Mouse (Mus musculus): ENCODE measurements around the gene Trim3. TPM values are rescaled to one million over a fixed set of nuclear protein-coding genes. Genes with fewer than 3 reads are reported as not detected.

The Trim3 gene
- 10 to 100 TPM; 22.8 to 24.3 TPM for total RNA-seq (2021)

DNA sequence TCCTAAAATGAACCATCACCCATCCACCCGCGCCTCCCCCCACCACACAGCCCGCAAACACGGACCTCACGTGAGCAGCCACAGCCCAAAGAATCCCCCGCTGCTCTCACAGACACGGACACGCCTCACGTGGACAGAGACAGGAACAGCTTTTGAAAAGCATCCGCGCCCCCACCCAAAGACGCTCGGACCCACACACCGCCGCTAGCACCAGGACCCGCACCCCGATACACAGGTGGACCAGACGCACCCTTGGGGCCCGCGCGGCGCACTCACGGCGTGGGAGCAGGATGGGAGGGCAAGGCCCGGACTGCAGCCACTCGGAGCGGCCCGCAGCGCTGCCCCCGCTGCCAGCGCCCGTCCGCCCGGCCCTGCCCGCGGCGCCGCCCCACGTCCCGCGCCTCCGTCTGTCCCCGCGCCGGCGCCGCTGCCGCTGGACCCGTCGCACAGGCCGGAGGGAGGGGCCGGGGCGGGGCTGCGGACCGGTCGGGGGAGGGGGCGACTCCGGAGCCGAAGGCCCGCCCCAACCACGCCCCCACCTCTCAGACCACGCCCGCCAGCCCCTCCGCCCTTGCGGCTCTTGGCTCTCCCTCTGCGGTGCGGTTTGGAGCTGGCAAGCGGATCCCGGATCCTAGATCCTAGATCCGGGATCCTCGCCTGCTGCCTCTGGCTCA, at the start of gene Trim3:
Gene Trim3 (minus strand): TSS at position 445 of the 674 bp plus-strand sequence.
- intact Hi-C loops (cut with DNase I) = loop anchor here (5.0 kb wide), 1 partner anchor 236 kb away; no protein-coding TSS in a partner anchor
- peak; percentile 82 for DNase-seq (ENCODE audit: low spot score)

- intact Hi-C loops (cut with DNase I) = loop anchor here (2.0 to 10.0 kb wide), 2 partner anchors 46 to 102 kb away; partner anchors contain the start of gene Hpx
- peak; percentile 71 for DNase-seq (ENCODE audit: low spot score)
Measured at GRCm38 (mm10) chr7:105650639-105651435, 17.5 kb upstream of the Trim3 start, which contains the start of gene Dnhd1. TSS of gene Dnhd1 (plus strand) at chr7:105650827.

GRCm38 (mm10) chr7:105641936-105642335, 8.6 kb upstream of the Trim3 start:
- DNase-seq (ENCODE audit: low spot score) = no peak
- intact Hi-C loops (cut with DNase I) = loop anchor here (5.0 kb wide), 2 partner anchors 95 to 170 kb away; partner anchors contain the start of genes Ilk, Mrpl17 and Rrp8

GRCm38 (mm10) chr7:105640894-105641255, 7.5 kb upstream of the Trim3 start:
- intact Hi-C loops (cut with DNase I) = loop anchor here (5.0 kb wide), 2 partner anchors 96 to 171 kb away; partner anchors contain the start of genes Ilk, Mrpl17 and Rrp8
- DNase-seq (ENCODE audit: low spot score) = no peak

- intact Hi-C loops (cut with DNase I) = loop anchor here (5.0 kb wide), 2 partner anchors 97 to 172 kb away; partner anchors contain the start of genes Ilk, Mrpl17 and Rrp8
- DNase-seq (ENCODE audit: low spot score) = peak; percentile 95
Measured at GRCm38 (mm10) chr7:105640233-105640893, 7.0 kb upstream of the Trim3 start, which contains the start of the genes Arfip2 and Gm45799. TSS of gene Arfip2 (minus strand) at chr7:105640416. TSS of gene Gm45799 (plus strand) at chr7:105640552.

DNA sequence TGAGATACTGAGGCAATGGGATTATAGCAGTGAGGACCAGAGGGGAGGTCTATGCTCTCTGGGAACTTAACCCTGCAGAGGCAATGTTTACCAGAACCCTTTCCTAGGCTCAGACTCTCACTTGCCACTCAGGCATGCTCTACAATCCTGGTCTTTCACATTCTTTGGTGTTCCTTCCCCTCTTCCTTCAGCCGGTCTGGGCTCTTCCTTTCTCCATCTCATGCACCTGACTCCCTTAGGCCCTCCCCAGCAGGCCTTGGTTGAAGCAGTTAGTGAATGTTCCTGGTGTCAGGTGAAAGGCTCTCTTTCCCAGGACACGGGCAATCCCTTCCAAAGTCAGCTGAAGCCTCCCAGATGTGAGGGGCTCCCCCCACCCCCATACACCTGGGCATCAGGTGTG, 6.4 kb upstream of the Trim3 start, which contains the start of gene Timm10b:
Gene Timm10b (plus strand): TSS at position 301 of the 400 bp plus-strand sequence.
- intact Hi-C loops (cut with DNase I) = loop anchor here (5.0 kb wide), 3 partner anchors 87 to 173 kb away; partner anchors contain the start of genes Ilk, Mrpl17, Rrp8 and Smpd1

GRCm38 (mm10) chr7:105639304-105639703, 5.9 kb upstream of the Trim3 start:
- no peak for DNase-seq (ENCODE audit: low spot score)
- intact Hi-C loops (cut with DNase I) = loop anchor here (5.0 kb wide), 1 partner anchor 87 kb away; the partner anchor contains the start of gene Smpd1

More for the DNA sequence above, 6.4 kb upstream of the Trim3 start, which contains the start of gene Timm10b:
- DNase-seq (ENCODE audit: low spot score) = no peak

- intact Hi-C loops (cut with DNase I) = loop anchor here (5.0 kb wide), 1 partner anchor 86 kb away; the partner anchor contains the start of gene Smpd1
- DNase-seq (ENCODE audit: low spot score) = no peak
Measured at GRCm38 (mm10) chr7:105638776-105639175, 5.4 kb upstream of the Trim3 start.

- intact Hi-C loops (cut with DNase I) = loop anchor here (5.0 kb wide), 1 partner anchor 83 kb away; the partner anchor contains the start of gene Smpd1
- DNase-seq (ENCODE audit: low spot score) = peak; percentile 38
Measured at GRCm38 (mm10) chr7:105635726-105636125, 2.4 kb upstream of the Trim3 start.

DNA sequence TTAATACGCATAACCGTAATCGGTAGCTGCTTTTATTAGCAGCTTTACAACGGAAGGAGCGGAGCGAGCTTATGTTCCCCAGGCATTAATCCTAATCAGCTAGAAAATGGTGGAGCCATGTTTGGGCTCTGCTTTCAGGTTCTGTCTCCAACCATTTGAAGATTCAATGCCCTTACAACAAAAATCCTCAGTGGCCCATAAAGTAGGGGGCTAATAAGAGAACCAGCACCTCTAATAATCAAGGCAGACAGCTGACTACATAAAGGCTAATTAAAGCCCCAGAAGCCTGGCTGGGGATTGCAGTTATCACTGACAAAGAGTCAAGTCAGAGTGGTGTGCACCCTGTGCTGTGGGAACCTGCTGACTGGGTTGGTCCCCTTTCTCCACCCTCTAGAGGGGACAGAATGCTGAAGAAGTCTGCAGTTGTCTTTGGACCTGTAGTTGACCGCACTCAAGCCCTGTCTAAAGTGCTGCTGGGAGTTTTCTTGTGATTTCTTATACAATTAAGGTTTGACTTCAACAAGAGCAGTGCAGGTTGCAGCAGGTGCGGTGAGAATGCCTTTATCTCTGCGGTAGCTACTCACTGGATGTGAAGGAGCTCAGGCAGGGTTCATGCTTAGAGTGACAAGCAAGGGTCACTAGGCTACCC, 1.0 kb upstream of the Trim3 start:
- intact Hi-C loops (cut with DNase I) = loop anchor here (5.0 kb wide), 1 partner anchor 237 kb away; no protein-coding TSS in a partner anchor
- no peak for DNase-seq (ENCODE audit: low spot score)

DNA sequence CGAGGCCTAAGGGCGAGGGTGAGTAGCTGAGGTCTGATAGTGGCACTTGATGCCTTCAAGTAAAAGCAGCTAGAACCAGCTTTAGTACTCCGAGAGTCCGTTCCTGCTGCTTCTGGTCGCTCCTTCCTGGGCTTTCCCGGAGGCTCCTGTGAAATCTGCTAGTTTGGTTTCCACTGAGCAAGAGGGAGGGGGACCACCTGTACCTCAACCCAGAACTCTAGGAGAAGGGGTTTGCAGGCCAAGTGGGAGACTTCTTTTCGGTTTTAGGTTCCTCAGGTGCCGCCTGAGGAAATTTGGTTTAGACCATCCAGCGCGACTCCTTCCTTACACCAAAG, 397 bp upstream of the Trim3 start:
- intact Hi-C loops (cut with DNase I) = loop anchor here (5.0 kb wide), 1 partner anchor 236 kb away; no protein-coding TSS in a partner anchor

GRCm38 (mm10) chr7:105632551-105632972, 809 bp downstream of the Trim3 start:
- DNase-seq (ENCODE audit: low spot score) = no peak
- intact Hi-C loops (cut with DNase I) = loop anchor here (5.0 kb wide), 1 partner anchor 235 kb away; no protein-coding TSS in a partner anchor

More for the DNA sequence above, 397 bp upstream of the Trim3 start:
- DNase-seq (ENCODE audit: low spot score) = no peak

- peak; percentile 72 for DNase-seq (ENCODE audit: low spot score)
- intact Hi-C loops (cut with DNase I) = no loop called here
Measured at GRCm38 (mm10) chr7:105628633-105629032, 4.7 kb downstream of the Trim3 start.

DNA sequence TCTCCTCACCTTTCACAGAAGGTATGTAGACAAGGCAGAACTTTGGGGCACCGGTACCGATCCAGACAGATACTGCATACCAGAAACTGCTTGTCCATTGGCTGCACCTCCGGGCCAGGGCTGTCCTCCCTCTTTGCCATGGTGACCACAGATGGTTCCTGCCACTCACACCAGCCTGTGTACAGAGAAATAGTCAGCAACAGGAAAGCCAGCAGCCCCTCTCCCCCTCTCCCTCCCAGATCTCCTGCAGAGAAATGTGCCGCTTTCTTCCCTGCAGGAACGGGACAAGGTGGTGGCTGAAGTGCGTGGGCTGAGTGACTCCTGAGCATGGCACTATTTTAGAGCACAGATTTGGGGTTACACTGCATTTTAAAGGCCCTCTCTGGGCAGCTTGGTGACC, 8.0 kb downstream of the Trim3 start:
- intact Hi-C loops (cut with DNase I) = no loop called here
- no peak for DNase-seq (ENCODE audit: low spot score)

- intact Hi-C loops (cut with DNase I) = no loop called here
- no peak for DNase-seq (ENCODE audit: low spot score)
Measured at GRCm38 (mm10) chr7:105621646-105622292, 11.6 kb downstream of the Trim3 start.

- intact Hi-C loops (cut with DNase I) = no loop called here
- DNase-seq (ENCODE audit: low spot score) = no peak
Measured at GRCm38 (mm10) chr7:105621053-105621452, 12.3 kb downstream of the Trim3 start.

DNA sequence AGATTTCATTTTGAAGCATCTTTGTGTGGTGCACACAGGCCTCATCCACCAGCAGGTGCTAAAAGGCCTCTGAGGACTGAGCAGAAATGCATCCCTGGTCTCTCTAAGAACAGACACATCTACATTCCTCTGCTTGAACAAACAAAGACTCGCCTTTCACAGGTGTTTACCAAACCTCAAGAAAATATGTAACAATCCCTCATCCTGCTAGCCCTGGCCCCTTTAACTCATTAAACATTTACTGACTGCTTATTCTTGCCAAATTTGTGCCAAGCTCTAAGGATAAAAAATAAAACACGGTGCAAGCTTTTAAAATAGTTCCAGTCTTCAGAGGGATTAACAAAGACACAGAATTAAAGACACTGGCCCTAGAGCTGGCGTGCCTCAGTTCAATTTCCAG, 13.7 kb downstream of the Trim3 start:
- intact Hi-C loops (cut with DNase I) = no loop called here
- no peak for DNase-seq (ENCODE audit: low spot score)

DNA sequence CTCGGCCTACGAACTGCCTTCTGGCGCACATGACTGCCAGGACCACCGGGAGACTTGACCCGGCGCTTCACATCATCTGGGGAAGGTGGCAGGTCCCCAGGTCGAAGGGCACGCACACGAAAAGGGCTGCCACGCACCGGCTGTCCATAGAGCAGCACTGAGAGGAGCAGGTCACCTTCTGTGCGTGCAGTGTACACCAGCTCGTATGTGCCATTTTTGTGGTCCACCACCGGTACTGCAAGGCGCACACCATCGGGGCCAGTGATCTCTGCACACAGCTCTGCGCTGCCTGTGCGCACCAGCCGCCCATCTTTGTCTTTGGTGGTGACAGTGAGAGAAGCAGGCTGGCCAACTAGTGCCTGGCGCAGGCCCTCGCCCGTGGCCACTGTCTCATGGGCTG, 15.6 kb downstream of the Trim3 start:
- DNase-seq (ENCODE audit: low spot score) = no peak
- intact Hi-C loops (cut with DNase I) = no loop called here

Data from heart, postnatal 25 days (tissue).